In the genomic region with DNA sequence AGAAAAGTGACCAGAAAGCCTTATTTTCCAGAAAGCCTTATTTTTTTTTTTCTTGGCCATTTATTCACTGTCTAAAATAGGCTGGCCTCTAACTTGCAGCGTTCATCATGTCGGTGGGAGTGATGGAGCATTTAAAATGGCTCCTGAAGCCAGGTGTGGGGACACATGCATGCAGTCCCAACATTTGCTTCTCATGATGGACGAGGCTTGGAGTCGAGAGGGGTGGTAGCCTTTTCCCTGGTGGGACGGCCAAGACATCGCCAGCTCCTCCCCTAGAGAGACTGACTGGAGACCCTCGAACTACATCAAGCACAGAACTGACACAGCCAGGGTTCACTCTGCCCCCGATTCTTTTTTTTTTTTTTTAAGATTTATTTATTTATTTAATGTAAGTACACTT, we compare ENCODE assay signal across 8 mouse cellular contexts. TPM values are rescaled to one million over a fixed set of nuclear protein-coding genes. Genes with fewer than 3 reads are reported as not detected.
DNase-seq lines count a peak whose midpoint lies in the region; ATAC-seq and TF ChIP-seq lines count a peak whose summit lies in the region.

No protein-coding gene starts in this region.

- peak overlapping the region; percentile 28 for H3K4me3 ChIP-seq in testis, adult 2 months (ENCODE audit: control insufficient read depth, low read depth, low read length)
- H3K4me3 ChIP-seq in limb, embryonic 15.5 days: peak overlapping the region; percentile 40

- no peaks in the 10 kb centered on the region for H3K27me3 ChIP-seq in testis, adult 2 months (ENCODE audit: control insufficient read depth, insufficient read depth, low read length)
- no peaks in the 10 kb centered on the region for H3K27me3 ChIP-seq in limb, embryonic 15.5 days

- no peak for TF ChIP-seq POLR2A in testis, adult 2 months (IDR thresholded peaks at IDR 0.05; ENCODE audit: control insufficient read depth, low read depth, low read length)

- peak overlapping the region; percentile 40; the same call in 1 of the 2 replicates for H3K9ac ChIP-seq in limb, embryonic 15.5 days

- peak; percentile 65 for DNase-seq in cerebellum, adult 9-11 months
- DNase-seq in cerebellum, postnatal 10 days: no peak
- DNase-seq in testis, postnatal 14 days (ENCODE audit: low spot score): no peak
- DNase-seq in adipocyte (ENCODE audit: low spot score): no peak
- no peak for DNase-seq in yolk sac, embryonic 10.5 days (ENCODE audit: low spot score)
- no peak for DNase-seq in adrenal gland, postnatal 25 days

- H3K9me3 ChIP-seq in limb, embryonic 15.5 days: no peaks in the 10 kb centered on the region

- no peak for TF ChIP-seq CTCF in testis, adult 2 months (IDR thresholded peaks at IDR 0.05; ENCODE audit: control insufficient read depth, insufficient read depth, insufficient replicate concordance, low read depth, low read length)

- H3K4me2 ChIP-seq in limb, embryonic 15.5 days: peak overlapping the region; percentile 56

- no peak for ATAC-seq in limb, embryonic 15.5 days (ENCODE audit: insufficient number of reproducible peaks, low FRiP score, low TSS enrichment, low read depth)

- H3K27ac ChIP-seq in testis, adult 2 months (ENCODE audit: control insufficient read depth, insufficient read depth, low read depth, low read length): no peak overlapping the region
- H3K27ac ChIP-seq in limb, embryonic 15.5 days: no peak overlapping the region

- H3K4me1 ChIP-seq in testis, adult 2 months (ENCODE audit: control insufficient read depth, insufficient read depth, low read length): peaks cover 9% of the 10 kb centered on the region
- peaks cover 29% of the 10 kb centered on the region for H3K4me1 ChIP-seq in limb, embryonic 15.5 days

- H3K36me3 ChIP-seq in testis, adult 2 months (ENCODE audit: control insufficient read depth, insufficient read depth, low read length): no peaks in the 10 kb centered on the region
- no peaks in the 10 kb centered on the region for H3K36me3 ChIP-seq in limb, embryonic 15.5 days

- WGBS in limb, embryonic 15.5 days: 16% methylated on average over 8 of the region's 8 CpGs

RNA-seq across cellular contexts. Expression of gene Dnmt3a, which starts 13.6 kb away (rescaled TPM):
- 7.0 and 7.2 TPM in 2 replicates for polyA plus RNA-seq in testis, adult 2 months (2012; rRNA removed)
- 133 and 142 TPM in 2 replicates for polyA plus RNA-seq in limb, embryonic 15.5 days (2015; fragmentation: Nextera tagmentation; extraction: Ambion mirVana)
- 62.9 and 86.0 TPM in 2 replicates for total RNA-seq in adrenal gland, postnatal 25 days (2021)

Comparison
In these comparisons a context has a peak if more than half of its experiments do, and no peak if none do; other contexts are left out.
1. RNA of gene Dnmt3a, which starts 13.6 kb away (polyA plus RNA-seq): 133 to 142 TPM in limb, embryonic 15.5 days; 7.0 to 7.2 TPM in testis, adult 2 months; every median in the first group is over 10 times any median in the second.